Mouse (Mus musculus) subcutaneous adipose tissue, adult 2 months (tissue): ENCODE results near the gene Pram1. TPM values are rescaled to one million over a fixed set of nuclear protein-coding genes. Genes with fewer than 3 reads are reported as not detected.

Source experiments
- polyA plus RNA-seq: library from polyadenylated mRNA; depleted of rRNA; stranded (reverse); fragments of >200 nt; gene quantifications from 2 replicates; pipeline ENCODE4 v1.2.3, GENCODE M21; 2012; ENCODE audit warnings: low replicate concordance; rRNA removed

Pram1 gene
- polyA plus RNA-seq, result 0.62 and 1.7 TPM in 2 replicates

DNA sequence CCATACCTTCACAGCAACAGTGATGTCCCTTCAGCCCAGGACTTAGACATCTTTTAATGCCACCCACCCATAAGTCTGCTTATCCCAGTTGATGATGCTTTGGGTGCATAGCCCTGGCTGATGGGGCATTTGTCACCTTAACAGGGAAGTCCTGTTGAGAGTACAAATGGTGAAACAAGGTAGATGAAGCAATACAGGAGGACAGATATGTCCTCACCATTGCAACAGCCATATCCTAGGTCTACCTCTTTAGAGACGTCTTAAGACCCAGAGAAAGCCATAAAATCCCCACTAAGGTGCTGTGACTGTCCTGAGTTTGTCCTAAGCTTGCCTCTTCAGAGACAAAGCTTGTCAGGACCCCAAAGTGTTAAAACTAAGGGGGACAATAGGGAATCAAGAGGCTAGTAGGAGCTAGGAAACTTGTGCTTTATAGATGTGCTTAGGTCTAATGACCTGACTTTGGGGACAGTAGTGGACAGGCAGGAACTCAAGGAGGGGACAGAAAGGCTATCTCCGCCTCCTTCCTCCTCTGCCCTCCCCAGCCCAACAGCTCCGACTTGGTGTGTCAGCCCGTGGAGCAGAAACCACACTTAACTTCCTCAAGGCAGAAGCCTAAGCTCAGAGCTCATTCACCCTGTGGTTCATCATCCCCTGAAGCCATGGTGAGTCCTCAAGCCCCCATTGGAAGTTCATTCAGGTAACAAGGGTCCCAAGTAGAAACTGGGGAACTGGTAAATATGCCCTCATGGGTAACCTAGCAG, at the start of gene Pram1:
Gene Pram1, plus strand, starts transcription at position 541 of the 761 bp plus-strand sequence.

DNA sequence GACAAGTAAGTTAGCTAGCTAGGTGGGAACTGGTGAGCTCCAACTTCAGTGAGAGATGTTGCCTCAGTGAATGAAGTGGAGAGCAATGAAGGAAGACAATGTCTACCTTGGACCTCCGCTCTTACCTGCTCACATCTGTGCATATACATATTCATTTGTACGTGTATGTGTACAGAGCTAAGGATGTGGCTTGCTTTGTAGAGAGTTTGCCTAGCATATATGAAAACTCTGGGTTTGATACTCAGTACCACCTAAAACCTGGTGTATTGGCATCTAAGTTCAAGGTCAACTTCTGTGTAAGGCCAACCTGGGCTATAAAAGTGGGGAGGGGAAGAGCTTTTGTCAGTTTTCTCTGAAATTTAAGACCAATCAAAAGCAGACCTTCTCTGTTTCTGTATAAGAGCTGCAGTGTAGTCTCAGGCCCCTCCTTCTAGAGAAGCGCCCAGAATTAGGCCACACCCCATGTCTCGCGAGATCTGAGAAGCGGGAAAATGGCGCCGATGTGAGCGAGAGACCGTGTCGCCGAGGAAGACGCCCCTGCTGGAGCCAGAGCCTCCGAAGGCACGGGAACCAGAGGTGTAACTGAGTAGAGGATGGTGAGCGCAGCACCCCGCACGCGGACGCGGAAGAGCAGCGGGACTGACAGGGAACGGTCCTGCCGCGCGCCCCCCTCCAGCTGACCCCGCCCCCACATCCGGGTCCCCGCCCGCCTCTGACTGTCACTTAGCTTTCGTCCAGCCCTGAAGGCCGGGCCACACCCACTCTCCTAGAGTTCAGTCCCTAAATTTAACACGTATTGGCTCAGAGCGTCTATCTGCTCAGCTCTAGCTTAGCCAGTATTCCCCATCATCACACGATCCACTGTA, 9.0 kb upstream of the Pram1 start, which contains the start of gene Zfp414:
Gene Zfp414, plus strand, starts transcription at position 470 of the 866 bp plus-strand sequence.

GRCm38 (mm10) chr17:33686760-33687159, 48.9 kb downstream of the Pram1 start, which contains the start of gene Hnrnpm:
TSS of gene Hnrnpm (minus strand) at chr17:33686860.

Other genes with a start within 250 kb of the Pram1 start
- gene Zfp101, start 243.4 kb upstream of the Pram1 start, polyA plus RNA-seq, result 1.8 and 2.9 TPM in 2 replicates
- gene Actl9, start 205.2 kb upstream of the Pram1 start, polyA plus RNA-seq, result 0.39 and 0.52 TPM in 2 replicates
- 114 and 141 TPM in 2 replicates for gene Adamts10, start 113.9 kb upstream of the Pram1 start, polyA plus RNA-seq
- 9.9 and 15.9 TPM in 2 replicates for gene Myo1f, start 82.3 kb upstream of the Pram1 start, polyA plus RNA-seq
- 60.5 and 86.8 TPM in 2 replicates for gene Zfp414, start 9.0 kb upstream of the Pram1 start, polyA plus RNA-seq
- gene Hnrnpm, start 48.8 kb downstream of the Pram1 start, polyA plus RNA-seq, result 49.4 and 85.8 TPM in 2 replicates
- gene March2, start 80.6 kb downstream of the Pram1 start, polyA plus RNA-seq, result 134 and 205 TPM in 2 replicates
- gene Rab11b, start 122.5 kb downstream of the Pram1 start, polyA plus RNA-seq, result 367 and 417 TPM in 2 replicates
- gene Angptl4, start 143.8 kb downstream of the Pram1 start, polyA plus RNA-seq, result 131 and 603 TPM in 2 replicates
- 124 and 438 TPM in 2 replicates for gene Kank3, start 172.5 kb downstream of the Pram1 start, polyA plus RNA-seq
- 443 and 1,172 TPM in 2 replicates for gene Rps28, start 186.5 kb downstream of the Pram1 start, polyA plus RNA-seq
- gene Ndufa7, start 186.5 kb downstream of the Pram1 start, polyA plus RNA-seq, result 619 and 635 TPM in 2 replicates
- gene Cd320, start 205.0 kb downstream of the Pram1 start, polyA plus RNA-seq, result 142 and 168 TPM in 2 replicates
- gene Gm7029, start 235.8 kb downstream of the Pram1 start, polyA plus RNA-seq, result not detected in 2 replicates